Mouse (Mus musculus): ENCODE data around the gene Ctbp2. TPM values are rescaled to one million over a fixed set of nuclear protein-coding genes. Genes with fewer than 3 reads are reported as not detected.

Gene Ctbp2
- polyA plus RNA-seq, 1 experiment, result 11.8 TPM

DNA sequence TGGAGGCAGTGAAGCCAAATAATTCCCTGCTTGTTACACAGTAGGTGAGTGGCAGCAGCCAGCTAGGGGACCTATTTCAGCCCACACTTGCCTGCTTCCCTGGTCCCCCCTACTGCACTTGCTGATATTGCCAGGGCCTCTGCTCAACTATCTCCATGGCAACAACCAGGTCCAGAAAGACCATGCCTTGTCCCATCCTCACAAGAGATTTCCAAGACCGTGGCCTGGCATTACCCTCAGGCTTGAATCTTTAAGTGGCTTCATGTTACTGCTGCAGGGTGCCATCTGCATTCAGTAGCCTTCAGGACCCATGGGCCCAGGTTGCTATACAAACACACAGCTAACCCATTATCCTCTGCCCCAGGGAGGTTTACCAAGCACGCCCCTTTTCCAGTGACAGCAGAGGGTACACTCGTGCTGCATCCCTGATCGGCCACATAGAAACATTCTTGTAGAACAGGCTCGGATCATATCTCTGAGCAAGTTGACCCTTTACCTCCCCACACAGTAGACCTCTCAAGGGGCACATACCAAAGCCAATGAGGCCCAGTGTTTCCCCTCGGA lies 129.4 kb downstream of the Ctbp2 start:
- WGBS, result 91% methylated on average over 6 of the region's 6 CpGs
- H3K36me3 ChIP-seq (ENCODE audit: control insufficient read depth, insufficient read depth, low read length), result no peaks in the 10 kb centered on the region
- no peak for DNase-seq (ENCODE audit: low read depth in 1 of 2, low spot score in 2 of 2)

DNA sequence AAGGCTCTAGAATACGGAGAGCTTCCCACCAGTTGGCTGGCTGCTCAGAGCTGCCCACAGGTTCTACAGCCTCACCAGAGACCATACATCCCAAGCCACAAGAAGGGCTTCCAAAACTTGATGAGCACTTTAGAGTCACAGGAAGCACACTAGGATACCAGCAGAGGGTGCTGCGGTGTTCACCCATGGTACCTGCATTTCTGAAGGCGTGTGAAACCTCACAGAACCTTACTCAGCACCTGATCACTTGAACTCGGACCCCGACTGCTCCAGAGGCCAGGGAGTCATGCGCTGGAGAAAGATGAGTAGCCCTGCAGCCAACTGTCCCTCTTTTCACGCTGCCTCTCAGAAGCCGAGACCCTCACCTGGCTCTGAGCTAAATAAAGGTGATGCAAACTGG lies 130.0 kb downstream of the Ctbp2 start:
- H3K36me3 ChIP-seq (ENCODE audit: control insufficient read depth, insufficient read depth, low read length), result no peaks in the 10 kb centered on the region
- TF ChIP-seq CTCF (IDR thresholded peaks at IDR 0.05; ENCODE audit: extremely low read depth, insufficient read depth, insufficient read length, insufficient replicate concordance), result no peak
- no peak for TF ChIP-seq POLR2A (IDR thresholded peaks at IDR 0.05; ENCODE audit: low read depth, low read length)
- H3K4me3 ChIP-seq (ENCODE audit: extremely low read depth, insufficient read depth, insufficient read length), result no peak overlapping the region
- H3K4me1 ChIP-seq (ENCODE audit: control insufficient read depth, insufficient read depth, insufficient read length), result no peaks in the 10 kb centered on the region
- H3K27ac ChIP-seq (ENCODE audit: insufficient read depth, low read length), result no peak overlapping the region
- DNase-seq (ENCODE audit: low read depth in 1 of 2, low spot score in 2 of 2), result no peak
- WGBS, result 90% methylated on average over 8 of the region's 8 CpGs
- H3K27me3 ChIP-seq (ENCODE audit: control insufficient read depth, insufficient read depth, low read length), result no peaks in the 10 kb centered on the region

More for the DNA sequence above, 129.4 kb downstream of the Ctbp2 start:
- H3K4me3 ChIP-seq (ENCODE audit: extremely low read depth, insufficient read depth, insufficient read length), result no peak overlapping the region
- TF ChIP-seq POLR2A (IDR thresholded peaks at IDR 0.05; ENCODE audit: low read depth, low read length), result no peak
- no peak for TF ChIP-seq CTCF (IDR thresholded peaks at IDR 0.05; ENCODE audit: extremely low read depth, insufficient read depth, insufficient read length, insufficient replicate concordance)
- no peak overlapping the region for H3K27ac ChIP-seq (ENCODE audit: insufficient read depth, low read length)
- no peaks in the 10 kb centered on the region for H3K27me3 ChIP-seq (ENCODE audit: control insufficient read depth, insufficient read depth, low read length)
- no peaks in the 10 kb centered on the region for H3K4me1 ChIP-seq (ENCODE audit: control insufficient read depth, insufficient read depth, insufficient read length)

DNA sequence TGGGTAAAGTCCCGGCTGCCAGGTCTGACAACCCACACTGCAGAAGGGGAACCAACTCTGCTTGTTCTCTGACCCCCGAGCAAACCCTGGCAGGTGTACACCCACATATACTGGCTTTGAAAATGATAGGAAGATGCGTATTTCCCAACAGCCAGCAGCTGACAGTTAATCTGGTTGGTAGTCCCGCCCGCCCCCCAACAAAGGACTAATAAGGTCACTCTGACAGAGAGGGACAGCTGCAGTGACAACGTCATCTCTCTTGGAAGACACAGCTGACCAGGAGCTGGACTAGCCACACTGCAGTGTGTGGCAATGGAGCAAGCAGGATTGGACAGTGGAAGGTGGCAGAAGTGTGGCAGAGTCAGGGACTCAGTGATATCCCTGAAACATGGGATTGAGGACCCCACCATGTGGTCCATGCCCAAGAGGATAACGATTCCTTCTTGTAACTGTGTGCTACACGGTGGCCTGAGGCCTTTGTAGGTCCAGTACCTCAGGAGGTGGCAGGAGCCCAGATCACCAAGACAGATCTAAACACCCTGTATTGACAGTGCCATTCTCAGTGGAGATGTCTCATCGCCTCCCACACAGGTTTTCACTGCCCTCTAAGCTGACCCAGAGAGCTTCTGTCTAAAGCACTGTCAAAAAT lies 131.1 kb downstream of the Ctbp2 start:
- no peak for TF ChIP-seq CTCF (IDR thresholded peaks at IDR 0.05; ENCODE audit: extremely low read depth, insufficient read depth, insufficient read length, insufficient replicate concordance)
- TF ChIP-seq POLR2A (IDR thresholded peaks at IDR 0.05; ENCODE audit: low read depth, low read length), result no peak
- no peak overlapping the region for H3K27ac ChIP-seq (ENCODE audit: insufficient read depth, low read length)
- DNase-seq (ENCODE audit: low read depth in 1 of 2, low spot score in 2 of 2), result no peak
- WGBS, result 88% methylated on average over 9 of the region's 9 CpGs
- no peak overlapping the region for H3K4me3 ChIP-seq (ENCODE audit: extremely low read depth, insufficient read depth, insufficient read length)
- H3K27me3 ChIP-seq (ENCODE audit: control insufficient read depth, insufficient read depth, low read length), result no peaks in the 10 kb centered on the region
- no peaks in the 10 kb centered on the region for H3K36me3 ChIP-seq (ENCODE audit: control insufficient read depth, insufficient read depth, low read length)
- no peaks in the 10 kb centered on the region for H3K4me1 ChIP-seq (ENCODE audit: control insufficient read depth, insufficient read depth, insufficient read length)

- Histone ChIP-seq H3K4me1 (ENCODE audit: control insufficient read depth, insufficient read depth, insufficient read length) (no peaks in the 10 kb centered on the region), H3K36me3 (ENCODE audit: control insufficient read depth, insufficient read depth, low read length) (peaks cover under 1% of the 10 kb centered on the region), H3K27ac (ENCODE audit: insufficient read depth, low read length) (no peak overlapping the region), H3K27me3 (ENCODE audit: control insufficient read depth, insufficient read depth, low read length) (no peaks in the 10 kb centered on the region), H3K4me3 (ENCODE audit: extremely low read depth, insufficient read depth, insufficient read length) (no peak overlapping the region)
- 92% methylated on average over 14 of the region's 14 CpGs for WGBS
- no peak for TF ChIP-seq POLR2A (IDR thresholded peaks at IDR 0.05; ENCODE audit: low read depth, low read length)
- no peak for TF ChIP-seq CTCF (IDR thresholded peaks at IDR 0.05; ENCODE audit: extremely low read depth, insufficient read depth, insufficient read length, insufficient replicate concordance)
- DNase-seq (ENCODE audit: low read depth in 1 of 2, low spot score in 2 of 2), result no peak
These were observed 132.8 kb downstream of the Ctbp2 start for GRCm38 (mm10) chr7:132991240-132991900.

DNA sequence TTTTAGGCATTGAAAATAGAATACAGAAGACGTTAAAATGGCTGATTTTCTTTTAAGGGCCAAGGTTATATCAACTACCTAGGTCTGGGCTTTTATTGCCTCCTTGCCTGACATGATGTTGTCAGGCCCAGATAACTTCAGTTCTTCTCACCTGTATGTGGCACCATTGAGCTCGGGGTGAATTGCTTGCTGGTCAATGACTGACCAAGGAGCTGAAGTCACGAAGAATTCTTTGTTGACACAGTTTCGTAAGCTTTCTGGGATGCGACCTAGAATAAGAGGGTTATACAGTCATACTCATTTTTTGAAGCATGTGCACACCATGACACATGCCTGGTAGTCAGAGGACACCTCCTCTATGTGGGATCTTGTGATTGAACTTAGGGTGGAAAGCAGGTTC lies 134.3 kb downstream of the Ctbp2 start:
- peaks cover 3% of the 10 kb centered on the region for H3K36me3 ChIP-seq (ENCODE audit: control insufficient read depth, insufficient read depth, low read length)
- no peak for DNase-seq (ENCODE audit: low read depth in 1 of 2, low spot score in 2 of 2)

GRCm38 (mm10) chr7:132982639-132983038 lies 141.5 kb downstream of the Ctbp2 start:
- WGBS, result 81% methylated on average over 3 of the region's 3 CpGs
- Histone ChIP-seq H3K36me3 (ENCODE audit: control insufficient read depth, insufficient read depth, low read length) (peaks cover 21% of the 10 kb centered on the region), H3K27ac (ENCODE audit: insufficient read depth, low read length) (no peak overlapping the region), H3K4me3 (ENCODE audit: extremely low read depth, insufficient read depth, insufficient read length) (no peak overlapping the region), H3K27me3 (ENCODE audit: control insufficient read depth, insufficient read depth, low read length) (no peaks in the 10 kb centered on the region), H3K4me1 (ENCODE audit: control insufficient read depth, insufficient read depth, insufficient read length) (no peaks in the 10 kb centered on the region)
- no peak for DNase-seq (ENCODE audit: low read depth in 1 of 2, low spot score in 2 of 2)
- TF ChIP-seq POLR2A (IDR thresholded peaks at IDR 0.05; ENCODE audit: low read depth, low read length) (no peak), CTCF (IDR thresholded peaks at IDR 0.05; ENCODE audit: extremely low read depth, insufficient read depth, insufficient read length, insufficient replicate concordance) (no peak)

More for the DNA sequence above, 134.3 kb downstream of the Ctbp2 start:
- no peak overlapping the region for H3K4me3 ChIP-seq (ENCODE audit: extremely low read depth, insufficient read depth, insufficient read length)
- WGBS, result 95% methylated on average over 5 of the region's 5 CpGs
- H3K27ac ChIP-seq (ENCODE audit: insufficient read depth, low read length), result no peak overlapping the region
- TF ChIP-seq POLR2A (IDR thresholded peaks at IDR 0.05; ENCODE audit: low read depth, low read length) (no peak), CTCF (IDR thresholded peaks at IDR 0.05; ENCODE audit: extremely low read depth, insufficient read depth, insufficient read length, insufficient replicate concordance) (no peak)
- no peaks in the 10 kb centered on the region for H3K27me3 ChIP-seq (ENCODE audit: control insufficient read depth, insufficient read depth, low read length)
- H3K4me1 ChIP-seq (ENCODE audit: control insufficient read depth, insufficient read depth, insufficient read length), result no peaks in the 10 kb centered on the region

DNA sequence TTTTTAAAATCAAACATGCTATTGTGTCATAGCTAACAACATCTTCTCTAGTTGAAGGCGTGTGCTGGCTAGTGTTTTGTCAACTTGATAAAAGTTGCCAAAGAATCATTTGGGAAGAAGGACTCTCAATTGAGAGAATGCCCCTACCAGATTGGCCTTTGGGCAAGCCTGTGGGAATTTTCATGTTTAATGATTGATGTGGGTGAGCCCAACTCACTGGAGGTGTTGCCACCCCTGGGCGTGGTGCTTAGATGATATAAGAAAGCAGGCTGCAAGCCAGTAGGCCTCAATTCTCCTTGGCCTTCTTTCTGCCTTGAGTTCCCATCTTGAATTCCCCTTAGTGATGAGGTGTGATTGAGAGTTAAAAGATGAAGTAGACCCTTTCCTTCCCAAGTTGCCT lies 146.2 kb downstream of the Ctbp2 start:
- Histone ChIP-seq H3K4me3 (ENCODE audit: extremely low read depth, insufficient read depth, insufficient read length) (no peak overlapping the region), H3K27ac (ENCODE audit: insufficient read depth, low read length) (no peak overlapping the region), H3K4me1 (ENCODE audit: control insufficient read depth, insufficient read depth, insufficient read length) (no peaks in the 10 kb centered on the region), H3K27me3 (ENCODE audit: control insufficient read depth, insufficient read depth, low read length) (no peaks in the 10 kb centered on the region), H3K36me3 (ENCODE audit: control insufficient read depth, insufficient read depth, low read length) (peaks cover 19% of the 10 kb centered on the region)
- WGBS, result 95% methylated on average over 2 of the region's 2 CpGs
- DNase-seq (ENCODE audit: low read depth in 1 of 2, low spot score in 2 of 2), result no peak
- TF ChIP-seq CTCF (IDR thresholded peaks at IDR 0.05; ENCODE audit: extremely low read depth, insufficient read depth, insufficient read length, insufficient replicate concordance) (no peak), POLR2A (IDR thresholded peaks at IDR 0.05; ENCODE audit: low read depth, low read length) (no peak)
